Mouse (Mus musculus): Measurements from ENCODE around the gene Kat6b. TPM values are rescaled to one million over a fixed set of nuclear protein-coding genes. Genes with fewer than 3 reads are reported as not detected.
"Not testable (repeated sequence)": the region's sequence is repeated elsewhere in the genome, so short reads cannot be mapped to it uniquely, and the experiment has no call there.

The Kat6b gene
- polyA plus RNA-seq, 1 experiment from 2014 or later = 25.7 TPM

GRCm38 (mm10) chr14:21474593-21475132 lies 6.6 kb upstream of the Kat6b start:
- not testable (repeated sequence) for H3K27ac ChIP-seq; H3K4me3 ChIP-seq (replicated peaks; ENCODE audit: low read length); H3K9me3 ChIP-seq (ENCODE audit: control insufficient read depth, low read length); H3K36me3 ChIP-seq (replicated peaks; ENCODE audit: control insufficient read depth, insufficient read depth); H3K4me1 ChIP-seq (replicated peaks; ENCODE audit: control insufficient read depth, insufficient read depth, low read length); ATAC-seq (ENCODE audit: low FRiP score); DNase-seq (ENCODE audit: low spot score); H3K27me3 ChIP-seq (ENCODE audit: control insufficient read depth, insufficient read depth, low read length); H3K4me2 ChIP-seq (replicated peaks); H3K9ac ChIP-seq
- 92% methylated on average over 4 of the region's 4 CpGs for WGBS

DNA sequence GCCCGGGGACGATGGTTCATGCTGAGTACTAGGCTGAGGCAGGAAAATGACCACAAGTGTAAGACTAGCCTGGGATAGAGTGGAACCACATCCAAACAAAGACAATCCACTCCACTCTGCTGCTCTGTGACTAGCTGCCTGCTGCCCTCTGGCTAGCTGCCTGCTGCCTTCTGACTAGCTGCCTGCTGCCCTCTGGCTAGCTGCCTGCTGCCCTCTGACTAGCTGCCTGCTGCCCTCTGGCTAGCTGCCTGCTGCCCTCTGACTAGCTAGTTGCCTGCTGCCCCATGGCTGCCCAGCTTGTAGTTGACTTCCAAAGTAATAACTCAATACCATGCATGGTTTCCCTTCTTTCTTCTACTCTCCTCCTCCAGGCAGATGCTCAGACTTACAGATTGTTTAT lies 4.1 kb upstream of the Kat6b start:
- 80% methylated on average over 2 of the region's 2 CpGs for WGBS
- Histone ChIP-seq H3K36me3 (replicated peaks; ENCODE audit: control insufficient read depth, insufficient read depth) (no peaks in the 10 kb centered on the region), H3K4me2 (replicated peaks) (no peak overlapping the region), H3K9ac (no peak overlapping the region), H3K27ac (no peak overlapping the region), H3K9me3 (ENCODE audit: control insufficient read depth, low read length) (no peaks in the 10 kb centered on the region), H3K27me3 (ENCODE audit: control insufficient read depth, insufficient read depth, low read length) (no peaks in the 10 kb centered on the region), H3K4me1 (replicated peaks; ENCODE audit: control insufficient read depth, insufficient read depth, low read length) (no peaks in the 10 kb centered on the region), H3K4me3 (replicated peaks; ENCODE audit: low read length) (no peak overlapping the region)
- ATAC-seq (ENCODE audit: low FRiP score) (no peak), DNase-seq (ENCODE audit: low spot score) (no peak)

GRCm38 (mm10) chr14:21479566-21479965 lies 1.7 kb upstream of the Kat6b start:
- H3K4me1 ChIP-seq (replicated peaks; ENCODE audit: control insufficient read depth, insufficient read depth, low read length) = no peaks in the 10 kb centered on the region
- H3K4me2 ChIP-seq (replicated peaks) = no peak overlapping the region
- no peak for ATAC-seq (ENCODE audit: low FRiP score)
- H3K36me3 ChIP-seq (replicated peaks; ENCODE audit: control insufficient read depth, insufficient read depth) = no peaks in the 10 kb centered on the region
- no peak overlapping the region for H3K4me3 ChIP-seq (replicated peaks; ENCODE audit: low read length)
- DNase-seq (ENCODE audit: low spot score) = no peak
- no peak overlapping the region for H3K27ac ChIP-seq
- H3K27me3 ChIP-seq (ENCODE audit: control insufficient read depth, insufficient read depth, low read length) = no peaks in the 10 kb centered on the region
- no peaks in the 10 kb centered on the region for H3K9me3 ChIP-seq (ENCODE audit: control insufficient read depth, low read length)
- 97% methylated on average over 8 of the region's 8 CpGs for WGBS
- no peak overlapping the region for H3K9ac ChIP-seq

DNA sequence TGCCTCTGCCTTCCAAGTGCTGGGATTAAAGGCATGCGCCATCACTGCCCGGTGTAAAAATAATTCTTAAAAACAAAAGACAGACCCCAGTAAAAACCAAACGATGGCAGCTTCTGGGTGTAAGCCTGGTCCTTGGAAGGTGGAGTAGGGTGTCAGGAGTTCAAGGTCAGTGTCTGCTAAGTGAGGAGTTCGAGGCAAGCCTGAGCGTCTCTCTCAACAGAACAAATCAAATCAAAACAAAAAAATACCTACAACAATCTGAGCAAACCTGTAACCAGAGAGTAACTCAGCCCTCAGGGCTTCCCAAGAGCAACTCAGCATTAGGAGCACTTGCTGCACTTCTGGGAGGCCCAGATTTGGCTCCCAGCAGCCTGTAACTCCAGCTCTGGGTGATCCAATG lies 1.0 kb upstream of the Kat6b start:
- Histone ChIP-seq H3K9me3 (ENCODE audit: control insufficient read depth, low read length) (no peaks in the 10 kb centered on the region), H3K36me3 (replicated peaks; ENCODE audit: control insufficient read depth, insufficient read depth) (no peaks in the 10 kb centered on the region), H3K4me3 (replicated peaks; ENCODE audit: low read length) (no peak overlapping the region), H3K27me3 (ENCODE audit: control insufficient read depth, insufficient read depth, low read length) (no peaks in the 10 kb centered on the region), H3K4me2 (replicated peaks) (no peak overlapping the region), H3K9ac (no peak overlapping the region), H3K27ac (no peak overlapping the region), H3K4me1 (replicated peaks; ENCODE audit: control insufficient read depth, insufficient read depth, low read length) (no peaks in the 10 kb centered on the region)
- ATAC-seq (ENCODE audit: low FRiP score) = no peak
- WGBS = 91% methylated on average over 5 of the region's 5 CpGs
- DNase-seq (ENCODE audit: low spot score) = no peak

DNA sequence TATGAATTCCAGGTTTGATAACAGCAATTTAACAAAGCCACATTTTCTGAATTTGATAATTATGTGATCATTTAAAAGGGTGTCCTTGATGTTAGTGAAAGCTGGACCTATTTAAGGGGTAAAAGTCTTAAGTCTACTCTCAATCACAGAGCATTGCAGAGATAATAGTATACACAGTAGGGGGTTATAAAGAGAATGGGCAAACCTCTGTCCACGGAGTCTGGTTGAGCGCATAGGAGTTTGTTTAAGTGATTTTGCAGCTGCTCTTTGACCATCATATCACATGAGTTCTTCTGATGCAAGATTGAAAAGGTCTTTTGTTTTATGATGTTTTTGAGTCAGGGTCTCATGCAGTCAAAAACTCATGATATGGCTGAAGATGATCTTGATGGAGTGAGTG lies 3.0 kb downstream of the Kat6b start:
- no peak overlapping the region for H3K4me3 ChIP-seq (replicated peaks; ENCODE audit: low read length)
- no peak overlapping the region for H3K4me2 ChIP-seq (replicated peaks)
- no peak overlapping the region for H3K9ac ChIP-seq
- no peaks in the 10 kb centered on the region for H3K4me1 ChIP-seq (replicated peaks; ENCODE audit: control insufficient read depth, insufficient read depth, low read length)
- DNase-seq (ENCODE audit: low spot score) (no peak), ATAC-seq (ENCODE audit: low FRiP score) (no peak)
- H3K27me3 ChIP-seq (ENCODE audit: control insufficient read depth, insufficient read depth, low read length) = no peaks in the 10 kb centered on the region
- WGBS = 77% methylated on average over 2 of the region's 2 CpGs
- no peak overlapping the region for H3K27ac ChIP-seq
- no peaks in the 10 kb centered on the region for H3K9me3 ChIP-seq (ENCODE audit: control insufficient read depth, low read length)
- no peaks in the 10 kb centered on the region for H3K36me3 ChIP-seq (replicated peaks; ENCODE audit: control insufficient read depth, insufficient read depth)

DNA sequence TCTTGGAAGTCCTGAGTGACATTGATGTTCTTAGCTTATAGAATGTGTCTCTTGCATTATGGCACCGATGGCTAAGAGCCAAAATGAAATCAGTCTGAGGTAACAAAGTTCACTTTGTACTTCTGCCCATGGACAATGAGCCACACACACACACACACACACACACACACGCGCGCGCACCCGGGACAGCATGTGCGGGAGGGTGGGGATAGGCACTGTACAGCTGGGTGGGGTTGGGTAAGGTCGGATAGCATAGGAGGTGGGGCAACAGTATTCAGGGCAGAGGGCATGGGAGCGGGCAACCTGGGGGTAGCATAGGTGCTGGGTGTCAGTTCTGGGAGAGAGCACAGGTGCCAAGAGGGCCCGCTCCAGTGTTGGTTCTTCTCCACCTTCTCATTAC lies 3.5 kb downstream of the Kat6b start:
- Histone ChIP-seq H3K27me3 (ENCODE audit: control insufficient read depth, insufficient read depth, low read length) (no peaks in the 10 kb centered on the region), H3K27ac (no peak overlapping the region), H3K4me2 (replicated peaks) (no peak overlapping the region), H3K4me3 (replicated peaks; ENCODE audit: low read length) (no peak overlapping the region), H3K4me1 (replicated peaks; ENCODE audit: control insufficient read depth, insufficient read depth, low read length) (no peaks in the 10 kb centered on the region), H3K9me3 (ENCODE audit: control insufficient read depth, low read length) (no peaks in the 10 kb centered on the region), H3K36me3 (replicated peaks; ENCODE audit: control insufficient read depth, insufficient read depth) (no peaks in the 10 kb centered on the region), H3K9ac (no peak overlapping the region)
- 93% methylated on average over 10 of the region's 10 CpGs for WGBS
- ATAC-seq (ENCODE audit: low FRiP score) (no peak), DNase-seq (ENCODE audit: low spot score) (no peak)

DNA sequence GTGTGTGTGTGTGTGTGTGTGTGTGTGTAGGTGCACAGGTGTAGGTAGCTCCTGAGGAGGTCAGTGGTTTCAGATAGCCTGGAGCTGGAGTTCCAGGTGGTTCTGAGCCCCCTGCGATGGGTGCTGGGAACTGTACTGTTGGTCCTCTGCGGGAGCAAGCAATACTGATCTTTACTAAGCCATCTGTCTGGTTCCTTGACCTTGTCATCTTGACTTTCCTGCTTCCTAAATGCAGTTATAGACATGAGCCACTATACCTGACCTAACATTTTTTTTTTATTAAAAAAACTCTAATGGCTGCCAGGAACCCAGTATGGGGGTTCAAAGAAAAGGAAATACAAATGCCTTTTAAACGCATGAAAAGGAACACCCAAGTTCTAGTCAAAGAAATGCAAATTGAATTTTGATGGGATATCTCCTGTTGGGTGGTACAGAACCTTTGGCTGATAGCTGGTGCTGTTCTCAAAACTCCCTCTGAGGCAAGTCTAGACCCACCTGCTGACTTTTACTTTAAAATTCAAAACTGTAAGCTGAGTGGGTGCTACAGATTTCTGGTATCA lies 4.8 kb downstream of the Kat6b start:
- H3K9ac ChIP-seq = no peak overlapping the region
- H3K36me3 ChIP-seq (replicated peaks; ENCODE audit: control insufficient read depth, insufficient read depth) = no peaks in the 10 kb centered on the region
- H3K4me2 ChIP-seq (replicated peaks) = no peak overlapping the region
- ATAC-seq (ENCODE audit: low FRiP score) (no peak), DNase-seq (ENCODE audit: low spot score) (no peak)
- no peaks in the 10 kb centered on the region for H3K27me3 ChIP-seq (ENCODE audit: control insufficient read depth, insufficient read depth, low read length)
- 88% methylated on average over 3 of the region's 3 CpGs for WGBS
- no peak overlapping the region for H3K4me3 ChIP-seq (replicated peaks; ENCODE audit: low read length)
- H3K4me1 ChIP-seq (replicated peaks; ENCODE audit: control insufficient read depth, insufficient read depth, low read length) = no peaks in the 10 kb centered on the region
- no peak overlapping the region for H3K27ac ChIP-seq
- H3K9me3 ChIP-seq (ENCODE audit: control insufficient read depth, low read length) = no peaks in the 10 kb centered on the region

DNA sequence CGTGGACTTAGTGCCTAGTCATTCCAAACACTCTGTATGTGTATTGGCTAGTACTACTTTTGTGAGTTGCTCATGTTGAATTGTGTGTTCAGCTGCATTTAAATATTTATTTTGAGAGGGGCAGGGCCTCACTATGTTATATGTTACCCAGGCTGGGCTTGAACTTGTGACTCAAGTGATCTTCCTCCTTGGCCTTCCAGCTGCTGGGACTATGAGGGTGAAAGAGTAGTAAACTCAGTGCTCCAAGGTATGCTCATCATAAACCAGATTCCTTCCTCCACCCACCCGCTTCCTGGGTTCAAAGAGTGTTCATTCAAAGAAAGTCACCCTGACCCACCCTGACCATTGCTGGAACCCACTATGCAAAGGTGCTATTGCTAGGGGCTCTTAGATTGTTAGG lies 5.9 kb downstream of the Kat6b start:
- H3K27ac ChIP-seq; H3K36me3 ChIP-seq (replicated peaks; ENCODE audit: control insufficient read depth, insufficient read depth); H3K4me2 ChIP-seq (replicated peaks); DNase-seq (ENCODE audit: low spot score); H3K9me3 ChIP-seq (ENCODE audit: control insufficient read depth, low read length); H3K4me3 ChIP-seq (replicated peaks; ENCODE audit: low read length); ATAC-seq (ENCODE audit: low FRiP score); H3K4me1 ChIP-seq (replicated peaks; ENCODE audit: control insufficient read depth, insufficient read depth, low read length); H3K9ac ChIP-seq; H3K27me3 ChIP-seq (ENCODE audit: control insufficient read depth, insufficient read depth, low read length): not testable (repeated sequence)
- WGBS = 95% methylated on average over 2 of the region's 2 CpGs

DNA sequence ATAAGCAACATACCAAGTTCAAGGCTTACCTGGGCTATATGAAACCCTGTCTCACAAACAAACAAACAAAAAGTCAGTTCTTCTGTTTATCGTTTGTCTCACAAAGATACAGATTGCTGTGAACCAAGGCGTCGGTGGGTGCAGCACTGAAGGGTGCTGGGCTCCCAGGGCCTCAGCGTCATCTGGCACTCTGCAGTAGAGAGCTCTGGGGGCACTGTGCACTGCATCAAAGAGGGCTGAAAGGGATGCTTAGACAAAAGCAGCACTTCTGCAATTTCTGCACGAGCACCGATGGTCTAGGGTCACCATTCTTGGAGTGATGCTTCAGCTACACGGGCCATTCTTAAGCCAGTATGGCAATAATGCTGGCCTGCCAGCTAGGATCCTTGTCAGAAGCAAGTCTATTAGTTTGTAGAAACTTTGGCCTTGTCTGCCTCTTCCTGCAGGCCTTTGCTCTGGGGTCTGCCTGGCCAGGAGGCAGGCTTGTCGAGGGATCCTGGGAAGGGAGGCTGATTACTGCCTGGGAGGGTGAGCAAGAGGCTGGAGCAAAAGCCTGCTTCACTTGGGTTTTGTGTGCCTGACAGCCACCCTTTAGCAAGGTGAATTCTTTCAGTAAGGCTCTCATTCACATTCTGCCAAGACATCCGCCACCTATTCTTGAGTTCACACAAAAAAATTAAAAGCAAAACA lies 7.3 kb downstream of the Kat6b start:
- not testable (repeated sequence) for ATAC-seq (ENCODE audit: low FRiP score); H3K27ac ChIP-seq; H3K27me3 ChIP-seq (ENCODE audit: control insufficient read depth, insufficient read depth, low read length); H3K36me3 ChIP-seq (replicated peaks; ENCODE audit: control insufficient read depth, insufficient read depth); H3K4me2 ChIP-seq (replicated peaks); H3K4me3 ChIP-seq (replicated peaks; ENCODE audit: low read length); H3K9ac ChIP-seq; DNase-seq (ENCODE audit: low spot score); H3K4me1 ChIP-seq (replicated peaks; ENCODE audit: control insufficient read depth, insufficient read depth, low read length); H3K9me3 ChIP-seq (ENCODE audit: control insufficient read depth, low read length)
- 60% methylated on average over 8 of the region's 9 CpGs for WGBS
